Mouse (Mus musculus): Measurements from ENCODE around the gene Cspg4.

DNA sequence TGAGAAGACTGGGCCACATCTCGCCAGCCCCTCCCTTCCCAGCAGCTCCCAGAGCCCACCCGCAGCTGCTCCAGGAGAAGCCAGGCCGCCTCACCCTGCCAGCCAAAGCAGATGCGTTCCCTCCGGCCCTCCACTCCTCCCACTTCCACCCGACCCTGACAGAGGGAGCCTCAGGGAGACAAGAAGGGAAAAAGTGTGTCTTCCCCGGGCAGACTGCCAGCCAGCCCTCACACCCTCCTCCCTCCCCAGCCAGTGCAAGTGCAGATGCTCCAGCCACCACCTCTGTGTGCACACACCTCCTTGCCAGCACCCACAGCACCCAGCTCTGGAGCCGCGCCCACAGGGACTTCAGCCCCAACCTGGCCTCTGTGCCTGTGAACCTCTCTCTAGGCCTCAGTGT lies 12.0 kb downstream of the Cspg4 start:
- TF ChIP-seq CTCF (conservative IDR thresholded peaks at IDR 0.05; ENCODE audit: insufficient read depth, insufficient read length, low read depth, low read length) (no peak), POLR2A (IDR thresholded peaks at IDR 0.05; ENCODE audit: low read depth, low read length) (no peak)
